Mouse (Mus musculus): ENCODE data around the gene Arr3. TPM values are rescaled to one million over a fixed set of nuclear protein-coding genes. Genes with fewer than 3 reads are reported as not detected.
A peak's percentile ranks its signal among the peaks of the same experiment; 100 is the strongest.

The Arr3 gene
- polyA plus RNA-seq, 1 experiment from 2014 or later, result 1.8 TPM

- Histone ChIP-seq H3K36me3 (peaks cover 11% of the 10 kb centered on the region), H3K4me3 (peak within 1 kb of the TSS; percentile 65), H3K9ac (peak within 1 kb of the TSS; percentile 90), H3K4me2 (peak within 1 kb of the TSS; percentile 70), H3K27ac (ENCODE audit: poor library complexity, severe bottlenecking) (peak within 1 kb of the TSS; percentile 85), H3K27me3 (replicated peaks) (no peaks in the 10 kb centered on the region), H3K9me3 (replicated peaks) (no peaks in the 10 kb centered on the region), H3K4me1 (replicated peaks) (peaks cover 7% of the 10 kb centered on the region; the same call in 1 of the 2 replicates)
- peak; percentile 99 for ATAC-seq (ENCODE audit: insufficient number of reproducible peaks, low FRiP score)
- WGBS, result 18% methylated on average over 62 of the region's 62 CpGs
These were observed 20.8 kb downstream of the Arr3 start, which contains the start of gene Pdzd11 for GRCm38 (mm10) chrX:100625802-100626793. Pdzd11 (minus strand) TSS chrX:100626568.

GRCm38 (mm10) chrX:100629076-100629475, 23.8 kb downstream of the Arr3 start:
- 83% methylated on average over 2 of the region's 2 CpGs for WGBS
- Histone ChIP-seq H3K27me3 (replicated peaks) (no peaks in the 10 kb centered on the region), H3K4me1 (replicated peaks) (peaks cover 7% of the 10 kb centered on the region; the same call in 1 of the 2 replicates), H3K9me3 (replicated peaks) (no peaks in the 10 kb centered on the region), H3K4me2 (no peak overlapping the region), H3K36me3 (peaks cover 10% of the 10 kb centered on the region; the same call in 1 of the 2 replicates), H3K9ac (no peak overlapping the region), H3K27ac (ENCODE audit: poor library complexity, severe bottlenecking) (no peak overlapping the region), H3K4me3 (no peak overlapping the region)
- no peak for ATAC-seq (ENCODE audit: insufficient number of reproducible peaks, low FRiP score)

GRCm38 (mm10) chrX:100638477-100638876, 33.2 kb downstream of the Arr3 start:
- Histone ChIP-seq H3K27me3 (replicated peaks) (no peaks in the 10 kb centered on the region), H3K9me3 (replicated peaks) (no peaks in the 10 kb centered on the region), H3K4me1 (replicated peaks) (no peaks in the 10 kb centered on the region), H3K4me2 (no peak overlapping the region), H3K9ac (no peak overlapping the region), H3K4me3 (no peak overlapping the region), H3K36me3 (peaks cover 33% of the 10 kb centered on the region), H3K27ac (ENCODE audit: poor library complexity, severe bottlenecking) (no peak overlapping the region)
- ATAC-seq (ENCODE audit: insufficient number of reproducible peaks, low FRiP score), result no peak
- 81% methylated on average over 8 of the region's 8 CpGs for WGBS

GRCm38 (mm10) chrX:100652848-100653247, 47.6 kb downstream of the Arr3 start:
- H3K9ac ChIP-seq, result no peak overlapping the region
- 0 out of 2 replicates have a peak, but pooled peaks cover 6% of the 10 kb centered on the region for H3K36me3 ChIP-seq
- H3K9me3 ChIP-seq (replicated peaks), result no peaks in the 10 kb centered on the region
- H3K4me3 ChIP-seq, result no peak overlapping the region
- no peak overlapping the region for H3K27ac ChIP-seq (ENCODE audit: poor library complexity, severe bottlenecking)
- no peaks in the 10 kb centered on the region for H3K27me3 ChIP-seq (replicated peaks)
- H3K4me2 ChIP-seq, result no peak overlapping the region
- no peaks in the 10 kb centered on the region for H3K4me1 ChIP-seq (replicated peaks)
- ATAC-seq (ENCODE audit: insufficient number of reproducible peaks, low FRiP score), result no peak

GRCm38 (mm10) chrX:100664825-100665224, 59.5 kb downstream of the Arr3 start:
- H3K9me3 ChIP-seq (replicated peaks), result no peaks in the 10 kb centered on the region
- H3K4me1 ChIP-seq (replicated peaks), result no peaks in the 10 kb centered on the region
- no peaks in the 10 kb centered on the region for H3K27me3 ChIP-seq (replicated peaks)
- peaks cover 9% of the 10 kb centered on the region; the same call in 1 of the 2 replicates for H3K36me3 ChIP-seq
- H3K27ac ChIP-seq (ENCODE audit: poor library complexity, severe bottlenecking), result no peak overlapping the region
- H3K4me3 ChIP-seq, result no peak overlapping the region
- no peak for ATAC-seq (ENCODE audit: insufficient number of reproducible peaks, low FRiP score)
- H3K4me2 ChIP-seq, result no peak overlapping the region
- 81% methylated on average over 2 of the region's 2 CpGs for WGBS
- no peak overlapping the region for H3K9ac ChIP-seq

Other genes starting within 250 kb of the Arr3 start
- not detected in 2 replicates for gene Otud6a, start 176.5 kb upstream of the Arr3 start, polyA plus RNA-seq (2016; fragmentation: Nextera tagmentation; extraction: Ambion mirVana)
- 0.12 TPM in 1 of 2 replicates, not detected in the other for gene Awat2, start 162.8 kb upstream of the Arr3 start, polyA plus RNA-seq (2016; fragmentation: Nextera tagmentation; extraction: Ambion mirVana)
- 22.4 and 23.3 TPM in 2 replicates for gene Igbp1, start 111.2 kb upstream of the Arr3 start, polyA plus RNA-seq (2016; fragmentation: Nextera tagmentation; extraction: Ambion mirVana)
- not detected in 2 replicates for gene Dgat2l6, start 80.7 kb upstream of the Arr3 start, polyA plus RNA-seq (2016; fragmentation: Nextera tagmentation; extraction: Ambion mirVana)
- gene Awat1, start 33.2 kb upstream of the Arr3 start, polyA plus RNA-seq (2016; fragmentation: Nextera tagmentation; extraction: Ambion mirVana), result not detected in 2 replicates
- not detected in 2 replicates for gene P2ry4, start 10.6 kb upstream of the Arr3 start, polyA plus RNA-seq (2016; fragmentation: Nextera tagmentation; extraction: Ambion mirVana)
- 30.2 and 30.3 TPM in 2 replicates for gene Kif4, start 20.2 kb downstream of the Arr3 start, polyA plus RNA-seq (2016; fragmentation: Nextera tagmentation; extraction: Ambion mirVana)
- 90.1 and 92.0 TPM in 2 replicates for gene Pdzd11, start 21.1 kb downstream of the Arr3 start, polyA plus RNA-seq (2016; fragmentation: Nextera tagmentation; extraction: Ambion mirVana)
- gene Gdpd2, start 124.4 kb downstream of the Arr3 start, polyA plus RNA-seq (2016; fragmentation: Nextera tagmentation; extraction: Ambion mirVana), result 0.43 and 0.59 TPM in 2 replicates
- gene Dlg3, start 162.2 kb downstream of the Arr3 start, polyA plus RNA-seq (2016; fragmentation: Nextera tagmentation; extraction: Ambion mirVana), result 4.7 and 5.1 TPM in 2 replicates